ENCODE assay signal across 8 mouse cellular contexts in genomic region chr13:85288574-85288842, GRCm38 (mm10). TPM values are rescaled to one million over a fixed set of nuclear protein-coding genes. Genes with fewer than 3 reads are reported as not detected.
DNase-seq lines count a peak whose midpoint lies in the region; ATAC-seq and TF ChIP-seq lines count a peak whose summit lies in the region.

No protein-coding gene starts in this region.

- POLR2A ChIA-PET in Patski (lab: Charles Lee) = no interaction called here

- in situ Hi-C loops in Patski (cut with MboI; ENCODE audit: low pct_unique_long_range_greater_than_20kb) = no loop called here

- H3K27me3 ChIP-seq in kidney, adult 2 months (replicated peaks; ENCODE audit: control insufficient read depth, insufficient read depth, low read length) = no peaks in the 10 kb centered on the region
- H3K27me3 ChIP-seq in Patski = no peaks in the 10 kb centered on the region
- H3K27me3 ChIP-seq in heart, postnatal 0 days (ENCODE audit: control insufficient read depth, insufficient read depth, low read length) = no peaks in the 10 kb centered on the region
- no peaks in the 10 kb centered on the region for H3K27me3 ChIP-seq in midbrain, embryonic 11.5 days (ENCODE audit: control insufficient read depth, insufficient read depth, low read length)

- TF ChIP-seq CTCF in kidney, adult 2 months (conservative IDR thresholded peaks at IDR 0.05; ENCODE audit: insufficient read depth, insufficient read length, low read depth, low read length) = no peak
- TF ChIP-seq CTCF in Patski (IDR thresholded peaks at IDR 0.05) = no peak
- TF ChIP-seq CTCF in heart, postnatal 0 days (IDR thresholded peaks at IDR 0.05; ENCODE audit: low read depth) = no peak

- TF ChIP-seq EP300 in heart, postnatal 0 days (IDR thresholded peaks at IDR 0.05; ENCODE audit: low read depth) = no peak

- 0 out of 2 replicates have a peak, but pooled peaks cover 3% of the 10 kb centered on the region for H3K4me1 ChIP-seq in kidney, adult 2 months (ENCODE audit: control insufficient read depth, insufficient read depth, low read length)
- H3K4me1 ChIP-seq in heart, postnatal 0 days (ENCODE audit: control insufficient read depth, insufficient read depth) = 0 out of 2 replicates have a peak, but pooled peaks cover 3% of the 10 kb centered on the region
- H3K4me1 ChIP-seq in midbrain, embryonic 11.5 days (ENCODE audit: control insufficient read depth, insufficient read depth, low read length) = peaks cover 2% of the 10 kb centered on the region; the same call in 1 of the 2 replicates

- DNase-seq in kidney, adult 2 months = no peak
- no peak for DNase-seq in kidney, postnatal 25 days
- no peak for DNase-seq in Patski (ENCODE audit: low read depth, low spot score)
- no peak for DNase-seq in heart, postnatal 0 days (ENCODE audit: low spot score)
- DNase-seq in midbrain, embryonic 11.5 days (ENCODE audit: low spot score, missing footprints) = peak; percentile 95
- no peak for DNase-seq in adrenal gland, postnatal 14 days
- DNase-seq in spleen, postnatal 36 days (ENCODE audit: low spot score in 2 of 2) = no peak
- no peak for DNase-seq in cerebellum, postnatal 14 days

- under 1% methylated on average over 35 of the region's 35 CpGs for WGBS in kidney, adult 2 months
- 2% methylated on average over 29 of the region's 35 CpGs for WGBS in heart, postnatal 0 days
- under 1% methylated on average over 32 of the region's 35 CpGs for WGBS in midbrain, embryonic 11.5 days

- peak overlapping the region; percentile 66 for H3K4me2 ChIP-seq in heart, postnatal 0 days (ENCODE audit: low read depth, low read length)
- peak overlapping the region; percentile 68 for H3K4me2 ChIP-seq in midbrain, embryonic 11.5 days

- peak overlapping the region; percentile 95 for H3K4me3 ChIP-seq in kidney, adult 2 months (ENCODE audit: insufficient read depth, low read depth, low read length)
- H3K4me3 ChIP-seq in heart, postnatal 0 days (ENCODE audit: low read depth, low read length) = peak overlapping the region; percentile 94
- H3K4me3 ChIP-seq in midbrain, embryonic 11.5 days (ENCODE audit: low read depth, low read length) = peak overlapping the region; percentile 95

- no peak for TF ChIP-seq POLR2A in kidney, adult 2 months (IDR thresholded peaks at IDR 0.05; ENCODE audit: low read depth, low read length)

- H3K36me3 ChIP-seq in kidney, adult 2 months (ENCODE audit: control insufficient read depth, insufficient read depth, low read length) = no peaks in the 10 kb centered on the region
- no peaks in the 10 kb centered on the region for H3K36me3 ChIP-seq in heart, postnatal 0 days (replicated peaks; ENCODE audit: control insufficient read depth, insufficient read depth, low read length)
- H3K36me3 ChIP-seq in midbrain, embryonic 11.5 days (ENCODE audit: control insufficient read depth, insufficient read depth, low read length) = no peaks in the 10 kb centered on the region

- peak overlapping the region; percentile 62 for H3K27ac ChIP-seq in kidney, adult 2 months (ENCODE audit: insufficient read depth, low read depth, low read length)
- peak overlapping the region; percentile 99 for H3K27ac ChIP-seq in heart, postnatal 0 days (ENCODE audit: low read depth)
- peak overlapping the region; percentile 99 for H3K27ac ChIP-seq in midbrain, embryonic 11.5 days (ENCODE audit: low read depth, low read length)

- peak overlapping the region; percentile 97 for H3K9ac ChIP-seq in heart, postnatal 0 days (replicated peaks; ENCODE audit: low read depth, low read length)
- H3K9ac ChIP-seq in midbrain, embryonic 11.5 days (ENCODE audit: low read length) = peak overlapping the region; percentile 94

- peak; percentile 14 for ATAC-seq in Patski
- ATAC-seq in heart, postnatal 0 days (ENCODE audit: insufficient read depth, low read depth) = no peak
- ATAC-seq in midbrain, embryonic 11.5 days (ENCODE audit: low FRiP score) = peak; percentile 40

- CTCF ChIA-PET in Patski (lab: Charles Lee) = no interaction called here

- no peaks in the 10 kb centered on the region for H3K9me3 ChIP-seq in heart, postnatal 0 days (replicated peaks; ENCODE audit: control insufficient read depth, low read length)
- no peaks in the 10 kb centered on the region for H3K9me3 ChIP-seq in midbrain, embryonic 11.5 days (ENCODE audit: control insufficient read depth, low read length)

RNA-seq across cellular contexts. Expression of gene Rasa1, which starts 0.4 kb away (rescaled TPM):
- 7.0 and 7.8 TPM in 2 replicates for polyA plus RNA-seq in kidney, adult 2 months (2012; rRNA removed)
- polyA plus RNA-seq in Patski (2021) = 36.5 TPM
- total RNA-seq in heart, postnatal 0 days (2014; rRNA removed; ENCODE audit: low replicate concordance) = 25.9 and 30.1 TPM in 2 replicates
- 30.5 and 31.5 TPM in 2 replicates for polyA plus RNA-seq in heart, postnatal 0 days (2015; fragmentation: Nextera tagmentation; extraction: Ambion mirVana)
- 57.4 and 58.5 TPM in 2 replicates for polyA plus RNA-seq in midbrain, embryonic 11.5 days (2014; fragmentation: Nextera tagmentation; extraction: Ambion mirVana)
- total RNA-seq in adrenal gland, postnatal 14 days (2021) = 47.2 and 50.2 TPM in 2 replicates
